Mouse (Mus musculus) cortical plate, adult 2 months (tissue): ENCODE measurements around the gene 4931428L18Rik.

ENCODE experiments used
- CTCF ChIP-seq: fragments of 200-500 bp; IDR thresholded peaks from 2 replicates; pipeline ENCODE4 v1.5.1; 2011; ENCODE audit warnings: mild to moderate bottlenecking, control low read depth, low read length; ENCODE audit not compliant: insufficient read depth; ENCODE audit errors: extremely low read depth
- POLR2A ChIP-seq: fragments of 200-500 bp; IDR thresholded peaks from 2 replicates; pipeline ENCODE4 v1.6.1; 2011; ENCODE audit warnings: mild to moderate bottlenecking, low read length, control low read depth; ENCODE audit not compliant: insufficient read depth; ENCODE audit errors: extremely low read depth

DNA sequence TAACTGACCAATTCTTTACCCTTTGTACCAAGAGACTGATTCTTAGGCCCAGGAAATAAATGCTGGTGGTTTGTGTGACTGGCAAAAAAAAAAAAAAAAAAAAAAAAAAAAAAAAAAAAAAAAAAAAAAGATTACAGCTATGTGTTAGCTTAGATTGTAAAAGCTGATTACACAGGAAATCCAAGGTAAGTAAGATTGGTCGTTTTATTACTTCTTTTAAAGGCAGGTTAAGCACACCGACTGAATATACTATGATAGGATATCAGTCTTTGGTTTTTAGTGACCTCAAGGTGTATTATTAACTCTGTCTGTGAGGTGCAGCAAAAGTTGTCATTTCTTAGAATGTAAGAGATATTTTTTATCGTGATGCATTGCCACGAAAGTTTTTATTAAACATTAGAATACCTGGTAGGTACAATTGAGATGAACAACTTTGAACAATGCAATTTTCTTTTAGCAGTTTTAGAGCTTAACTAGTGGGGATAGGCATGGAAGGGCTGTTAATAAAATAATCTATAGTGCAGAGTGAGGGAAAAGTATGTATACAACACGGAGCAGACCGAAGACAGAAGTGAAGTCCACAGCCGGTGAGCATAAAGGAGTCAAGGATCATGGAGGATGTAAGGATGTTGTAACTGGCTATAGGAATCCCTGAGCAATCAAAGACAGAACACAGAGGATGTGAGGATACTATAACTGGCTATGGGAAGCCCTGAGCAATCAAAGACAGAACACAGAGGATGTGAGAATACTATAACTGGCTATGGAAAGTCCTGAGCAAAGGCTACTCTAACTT is 57.0 kb downstream of the 4931428L18Rik start:
- TF ChIP-seq CTCF = no peak
- no peak for TF ChIP-seq POLR2A
